Mouse (Mus musculus): ENCODE measurements around the gene Noc4l.

Gene Noc4l

GRCm38 (mm10) chr5:110652719-110653648 lies at the start of gene Noc4l, which contains the start of gene Ddx51:
Gene Noc4l (minus strand): TSS chr5:110653417.
Gene Ddx51 (plus strand): TSS chr5:110653451.
- in situ Hi-C loops (cut with MboI, MseI): no loop called here

- in situ Hi-C loops (cut with MboI, MseI): no loop called here
Observed at GRCm38 (mm10) chr5:110698617-110699016, 45.4 kb upstream of the Noc4l start.

DNA sequence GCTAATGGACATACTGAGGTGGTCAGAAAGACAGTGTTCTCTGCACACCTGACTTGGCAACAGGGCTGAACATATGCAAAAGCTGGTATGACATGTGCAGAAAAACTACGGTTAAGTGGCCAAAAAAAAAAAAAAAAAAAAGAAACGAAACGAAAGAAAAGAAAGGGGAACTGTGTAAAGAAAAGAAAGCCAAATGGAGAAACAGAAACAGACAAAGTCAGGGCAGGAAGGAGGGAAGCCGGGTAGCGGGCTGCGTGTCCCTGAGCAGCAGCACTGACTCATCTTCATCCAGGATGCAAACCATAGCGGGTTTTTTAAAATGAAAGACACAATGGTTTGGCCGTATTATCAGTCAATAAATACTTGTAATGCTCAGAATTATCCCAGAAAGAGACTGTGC lies 28.8 kb upstream of the Noc4l start:
- in situ Hi-C loops (cut with MboI, MseI): loop anchor here (5.0 kb wide), 1 partner anchor 75 kb away; no protein-coding TSS in a partner anchor

GRCm38 (mm10) chr5:110665486-110666121 lies 12.4 kb upstream of the Noc4l start:
- in situ Hi-C loops (cut with MboI, MseI): no loop called here

GRCm38 (mm10) chr5:110664750-110665269 lies 11.6 kb upstream of the Noc4l start:
- in situ Hi-C loops (cut with MboI, MseI): no loop called here

- in situ Hi-C loops (cut with MboI, MseI): no loop called here
Observed at GRCm38 (mm10) chr5:110664041-110664440, 10.8 kb upstream of the Noc4l start.

GRCm38 (mm10) chr5:110659682-110660081 lies 6.5 kb upstream of the Noc4l start:
- in situ Hi-C loops (cut with MboI, MseI): no loop called here

GRCm38 (mm10) chr5:110653686-110654085 lies 469 bp upstream of the Noc4l start:
- in situ Hi-C loops (cut with MboI, MseI): no loop called here

- in situ Hi-C loops (cut with MboI, MseI): no loop called here
Observed at GRCm38 (mm10) chr5:110646377-110646776, 6.8 kb downstream of the Noc4l start.

GRCm38 (mm10) chr5:110639459-110639858 lies 13.8 kb downstream of the Noc4l start:
- in situ Hi-C loops (cut with MboI, MseI): loop anchor here (5.0 kb wide), 1 partner anchor 282 kb away; no protein-coding TSS in a partner anchor

DNA sequence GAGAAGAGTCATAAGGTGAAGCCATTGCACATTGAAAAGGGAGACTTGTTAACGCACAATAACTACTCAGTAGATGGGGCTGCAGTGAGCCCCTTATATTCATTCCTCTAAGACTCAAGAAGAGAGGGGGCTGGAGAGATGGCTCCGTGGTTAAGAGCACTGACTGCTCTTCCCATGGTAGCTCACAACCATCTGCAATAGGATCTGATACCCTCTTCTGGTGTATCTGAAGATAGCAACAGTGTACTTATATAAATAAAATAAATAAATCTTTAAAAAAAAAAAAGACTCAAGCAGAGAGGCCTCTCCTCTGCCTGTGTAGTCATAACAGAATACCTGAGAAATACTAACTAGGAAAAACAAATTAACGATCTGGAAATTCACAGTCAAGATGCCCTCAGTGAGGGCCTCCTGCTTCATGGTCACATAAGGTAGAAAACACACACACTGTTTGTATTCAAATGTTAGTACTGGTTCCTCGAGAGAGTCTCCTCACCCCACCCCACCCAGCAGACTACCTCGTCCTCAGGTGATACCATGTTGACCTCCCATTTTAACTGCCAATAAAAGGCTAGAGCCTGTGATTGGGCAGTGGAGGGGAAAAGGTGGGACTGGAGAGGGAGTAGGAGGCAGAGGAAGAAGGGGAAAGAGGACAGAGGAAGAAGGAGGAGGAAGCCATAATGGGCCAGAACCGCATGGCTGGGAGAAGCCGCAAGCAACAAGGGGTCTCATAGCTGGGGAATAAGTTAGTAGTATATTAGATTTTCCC lies 14.7 kb downstream of the Noc4l start:
- in situ Hi-C loops (cut with MboI, MseI): loop anchor here (5.0 kb wide), 1 partner anchor 281 kb away; no protein-coding TSS in a partner anchor

DNA sequence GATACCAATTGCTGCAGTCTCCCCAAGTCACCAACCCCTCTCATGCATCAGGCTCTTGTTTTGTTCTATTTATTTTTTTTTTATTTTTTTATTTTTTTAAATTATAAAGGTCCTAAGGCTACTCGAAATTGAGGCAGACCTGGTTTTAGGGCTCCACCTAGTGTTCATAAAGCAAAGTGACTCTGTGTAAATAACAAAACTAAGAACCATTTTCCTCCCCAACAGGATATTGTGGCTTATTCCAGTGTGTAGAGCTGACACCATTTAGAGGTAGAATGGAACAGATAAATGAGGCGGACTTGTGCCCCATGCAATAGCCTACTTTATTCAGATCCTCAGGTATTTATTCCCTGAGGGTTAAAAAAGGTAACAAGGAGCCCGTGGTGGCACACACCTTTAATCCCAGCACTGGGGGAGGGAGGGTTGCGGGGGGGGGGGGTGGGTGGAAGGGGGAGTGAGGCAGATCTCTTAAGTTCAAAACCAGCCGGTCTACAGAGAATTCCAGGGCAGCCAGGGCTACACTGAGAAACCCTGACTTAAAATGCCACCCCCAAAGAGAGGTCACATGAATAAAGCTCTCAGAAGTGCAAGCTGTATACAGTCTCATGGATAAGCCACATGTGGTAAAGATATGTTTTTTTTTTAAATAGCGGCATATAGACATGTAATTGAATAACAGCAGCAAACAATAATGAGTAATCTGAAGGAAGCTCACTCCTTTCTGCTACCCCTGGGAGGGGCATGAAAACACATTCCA lies 17.1 kb downstream of the Noc4l start:
- in situ Hi-C loops (cut with MboI, MseI): loop anchor here (5.0 kb wide), 1 partner anchor 279 kb away; no protein-coding TSS in a partner anchor

GRCm38 (mm10) chr5:110629525-110630120 lies 23.6 kb downstream of the Noc4l start:
- in situ Hi-C loops (cut with MboI, MseI): loop anchor here (5.0 kb wide), 1 partner anchor 127 kb away; no protein-coding TSS in a partner anchor

DNA sequence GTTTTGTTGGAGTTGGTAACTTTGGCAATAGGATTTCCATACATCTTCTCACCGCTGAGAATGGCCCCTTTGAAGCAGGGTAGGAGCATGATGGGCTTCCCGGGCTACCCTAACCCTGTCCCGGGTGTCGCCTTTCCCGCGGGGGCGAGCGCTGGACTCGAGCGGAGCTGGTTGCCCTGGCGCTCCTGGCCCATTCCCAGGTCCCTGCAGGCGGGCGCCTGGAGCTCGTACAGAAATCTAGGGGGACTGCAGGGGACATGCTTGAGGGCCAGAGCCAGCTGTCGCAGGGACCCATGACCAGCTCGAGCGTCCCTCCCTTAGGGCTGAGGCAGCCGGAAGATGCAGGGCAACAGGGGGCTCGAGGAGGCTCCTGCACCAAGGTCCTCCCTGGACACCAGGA lies 25.1 kb downstream of the Noc4l start:
- in situ Hi-C loops (cut with MboI, MseI): loop anchor here (5.0 kb wide), 1 partner anchor 126 kb away; no protein-coding TSS in a partner anchor

DNA sequence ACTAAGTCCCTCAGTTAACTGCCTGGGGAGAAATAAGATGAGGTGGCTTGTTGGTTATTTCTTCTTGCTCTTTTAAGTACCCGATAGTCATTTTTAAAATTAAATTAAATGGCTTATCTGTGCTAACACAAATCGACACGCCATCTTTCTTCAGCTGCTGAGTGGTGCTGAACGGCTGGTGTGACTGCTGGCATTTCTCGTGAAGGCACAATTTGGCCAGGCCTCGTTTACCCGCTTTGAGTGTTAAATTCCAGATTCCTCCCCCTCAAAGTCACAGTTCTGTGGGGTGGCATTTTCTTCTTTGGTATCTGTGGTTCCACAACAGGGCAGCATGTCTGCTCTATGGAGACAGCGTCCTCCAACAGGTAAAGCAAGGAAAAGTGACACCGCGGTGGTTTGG lies 25.9 kb downstream of the Noc4l start:
- in situ Hi-C loops (cut with MboI, MseI): loop anchor here (5.0 kb wide), 1 partner anchor 125 kb away; no protein-coding TSS in a partner anchor

DNA sequence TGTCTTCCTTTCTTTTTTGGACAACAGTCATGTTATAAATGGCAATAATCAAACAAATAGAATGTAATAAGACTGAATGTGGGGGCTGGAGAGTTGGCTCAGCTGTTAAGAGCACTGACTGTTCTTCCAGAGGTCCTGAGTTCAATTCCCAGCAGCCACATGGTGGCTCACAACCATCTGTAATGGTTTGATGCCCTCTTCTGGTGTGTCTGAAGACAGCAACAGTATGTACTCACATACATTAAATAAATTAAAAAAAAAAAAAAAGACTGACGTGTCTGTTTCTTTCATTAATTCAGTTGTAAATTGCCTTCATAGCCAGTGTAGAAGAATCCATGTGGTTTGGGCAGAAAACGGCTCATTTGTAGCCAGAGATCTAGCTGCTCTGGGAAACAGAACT lies 28.9 kb downstream of the Noc4l start:
- in situ Hi-C loops (cut with MboI, MseI): no loop called here

DNA sequence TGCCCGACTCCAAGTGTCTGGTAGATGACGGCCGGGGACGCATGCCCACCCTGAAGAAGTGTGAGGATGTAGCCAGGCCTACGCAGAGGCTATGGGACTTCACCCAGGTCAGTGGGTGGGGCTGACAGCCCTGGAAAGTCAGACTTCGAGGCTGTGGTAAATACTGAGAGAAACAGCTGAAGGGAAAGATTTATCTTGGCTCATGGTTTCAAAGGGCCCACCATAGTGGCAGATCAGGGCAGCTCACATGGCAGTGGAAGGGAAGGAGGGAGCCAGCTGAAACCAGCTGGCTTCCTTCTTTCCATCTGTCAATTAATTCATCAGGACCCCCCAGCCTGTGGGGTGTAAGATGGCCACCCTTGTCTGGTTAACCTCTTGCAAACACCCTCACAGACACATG lies 34.0 kb downstream of the Noc4l start:
- in situ Hi-C loops (cut with MboI, MseI): no loop called here

- in situ Hi-C loops (cut with MboI, MseI): no loop called here
Observed at GRCm38 (mm10) chr5:110611435-110612158, 41.6 kb downstream of the Noc4l start.

DNA sequence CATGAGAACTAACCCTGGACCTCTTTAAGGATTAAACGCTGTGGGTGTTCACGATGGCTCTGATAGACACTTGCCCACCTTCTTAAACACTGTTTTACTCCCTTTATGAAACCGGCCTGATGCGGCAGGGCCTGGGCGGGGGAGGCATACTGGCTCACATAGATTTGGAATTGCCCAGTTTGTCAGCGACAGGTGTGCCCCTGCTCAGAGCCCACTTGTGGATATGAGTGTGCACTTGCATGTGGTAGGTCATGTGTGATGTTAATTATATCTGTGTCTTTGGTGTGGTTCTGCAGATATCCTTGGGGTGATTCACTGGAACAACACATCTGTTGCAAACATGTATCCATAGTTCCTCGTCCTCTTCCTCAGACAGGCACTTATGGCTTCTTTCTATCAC lies 42.7 kb downstream of the Noc4l start:
- in situ Hi-C loops (cut with MboI, MseI): no loop called here

Data from T-helper 1 cell (primary cell).